Mouse (Mus musculus) G1E (cell line): ENCODE data around the gene Mrgprf. TPM values are rescaled to one million over a fixed set of nuclear protein-coding genes. Genes with fewer than 3 reads are reported as not detected.

Experiments
- ATAC-seq: 2 replicates; pipeline ENCODE4 v1.8.0; 2016; ENCODE audit warnings: mild to moderate bottlenecking; ENCODE audit not compliant: insufficient number of reproducible peaks, poor library complexity, low FRiP score, severe bottlenecking; ENCODE audit errors: extremely low read depth
- DNase-seq: peaks from one replicate; pipeline ENCODE4 v3.0.0; 2012; ENCODE audit warnings: low spot score
- H3K27me3 ChIP-seq: 2 replicates; pipeline ENCODE4 v1.6.1; 2012; ENCODE audit warnings: mild to moderate bottlenecking, low read length, inconsistent platforms; ENCODE audit not compliant: insufficient read depth
- H3K36me3 ChIP-seq: replicated peaks from 2 replicates; pipeline ENCODE3; 2012; ENCODE audit warnings: mild to moderate bottlenecking, inconsistent platforms
- H3K4me1 ChIP-seq: 2 replicates; pipeline ENCODE4 v1.6.1; 2012; ENCODE audit warnings: low read depth, low read length, inconsistent platforms, mixed read lengths; ENCODE audit not compliant: insufficient read depth
- H3K4me3 ChIP-seq: 2 replicates; pipeline ENCODE4 v1.5.1; 2012; ENCODE audit warnings: low read depth, mild to moderate bottlenecking, inconsistent platforms, low read length, moderate library complexity, mixed read lengths
- H3K9me3 ChIP-seq: replicated peaks from 2 replicates; pipeline ENCODE4 v1.6.1; 2012; ENCODE audit warnings: inconsistent platforms
- CTCF ChIP-seq: IDR thresholded peaks from 2 replicates; pipeline ENCODE4 v1.5.1; 2012; ENCODE audit warnings: low read depth, low read length, inconsistent platforms, mixed read lengths
- GATA1 ChIP-seq: IDR thresholded peaks from 2 replicates; pipeline ENCODE4 v1.6.1; 2012; ENCODE audit warnings: borderline replicate concordance, low read length, inconsistent platforms, mixed read lengths
- GATA2 ChIP-seq: IDR thresholded peaks from 2 replicates; pipeline ENCODE4 v1.6.1; 2012; ENCODE audit warnings: low read depth, low read length, inconsistent platforms, borderline replicate concordance
- POLR2AphosphoS5 ChIP-seq: IDR thresholded peaks from 2 replicates; pipeline ENCODE4 v1.6.1; 2012; ENCODE audit warnings: low read depth, low read length, inconsistent platforms; ENCODE audit not compliant: insufficient replicate concordance
- TAL1 ChIP-seq: conservative IDR thresholded peaks from 2 replicates; pipeline ENCODE4 v1.6.1; 2012; ENCODE audit warnings: low read depth, low read length, inconsistent platforms, mixed read lengths
- polyA plus RNA-seq: library from polyadenylated mRNA; stranded (reverse); fragments of >175 nt; gene quantifications from 2 replicates; pipeline ENCODE4 v1.2.3, GENCODE M21; 2012
- total RNA-seq, 2 experiments: library from RNA; stranded (forward) in 1 of 2; stranded (reverse) in 1 of 2; fragments of 200-1000 nt in 1 of 2; fragments of >200 nt in 1 of 2; fragmentation: Nextera tagmentation in 1 of 2; gene quantifications; 2 replicates each; pipeline ENCODE4 v1.2.3; 2014 to 2017

The Mrgprf gene
- total and polyA plus RNA-seq, 3 experiments, result 0.11 TPM; not detected in 2

DNA sequence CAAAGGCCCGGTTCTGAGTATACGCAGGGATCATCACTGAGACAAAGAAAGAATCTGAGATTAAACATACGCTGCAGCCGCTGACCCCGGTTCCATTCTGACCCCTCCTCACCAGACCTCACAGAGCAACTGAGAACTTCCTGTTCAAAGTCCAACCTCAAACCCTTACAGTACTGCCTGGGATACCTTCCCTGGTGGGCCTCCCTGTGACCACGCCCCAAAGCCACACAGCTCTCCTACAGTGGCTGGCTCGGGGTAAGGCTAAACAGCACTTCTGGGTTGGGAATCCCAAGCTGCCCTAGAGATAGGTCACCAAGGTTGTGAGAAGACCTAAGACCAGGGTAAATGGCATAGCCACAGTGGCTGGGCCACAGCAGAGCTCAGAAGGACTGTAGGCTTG is 31.7 kb upstream of the Mrgprf start:
- DNase-seq, result no peak
- no peaks in the 10 kb centered on the region for H3K27me3 ChIP-seq
- H3K4me1 ChIP-seq, result peaks cover 14% of the 10 kb centered on the region
- peaks cover 87% of the 10 kb centered on the region for H3K36me3 ChIP-seq
- H3K9me3 ChIP-seq, result no peaks in the 10 kb centered on the region
- H3K4me3 ChIP-seq, result no peak overlapping the region
- TF ChIP-seq TAL1 (no peak), GATA2 (no peak), POLR2AphosphoS5 (no peak), CTCF (no peak), GATA1 (no peak)
- ATAC-seq, result no peak

GRCm38 (mm10) chr7:145270955-145271354 is 29.7 kb upstream of the Mrgprf start:
- TF ChIP-seq GATA1 (no peak), TAL1 (no peak), POLR2AphosphoS5 (no peak), CTCF (no peak), GATA2 (no peak)
- H3K9me3 ChIP-seq, result no peaks in the 10 kb centered on the region
- no peak for ATAC-seq
- H3K36me3 ChIP-seq, result peaks cover 92% of the 10 kb centered on the region
- H3K4me3 ChIP-seq, result no peak overlapping the region
- DNase-seq, result no peak
- peaks cover 8% of the 10 kb centered on the region for H3K4me1 ChIP-seq
- H3K27me3 ChIP-seq, result no peaks in the 10 kb centered on the region

DNA sequence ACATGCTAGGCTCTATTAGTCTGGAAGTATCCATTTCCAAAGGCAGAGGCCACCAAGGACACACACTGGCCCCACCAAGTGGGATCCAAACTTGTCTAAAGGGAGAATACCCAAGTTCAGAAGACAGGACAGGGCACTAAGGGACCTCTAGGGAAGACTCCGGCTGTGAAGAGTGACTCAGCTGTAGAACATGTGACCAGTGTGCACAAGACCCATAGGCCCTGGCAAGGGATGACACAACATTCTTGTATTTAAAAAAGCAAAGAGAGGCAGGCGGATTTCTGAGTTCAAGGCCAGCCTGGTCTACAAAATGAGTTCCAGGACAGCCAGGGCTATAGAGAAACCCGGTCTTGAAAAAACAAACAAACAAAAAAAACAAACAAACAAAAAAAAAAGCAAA is 25.1 kb upstream of the Mrgprf start:
- no peak for ATAC-seq
- Histone ChIP-seq H3K4me3 (no peak overlapping the region), H3K27me3 (no peaks in the 10 kb centered on the region), H3K9me3 (no peaks in the 10 kb centered on the region), H3K4me1 (no peaks in the 10 kb centered on the region), H3K36me3 (peaks cover 93% of the 10 kb centered on the region)
- TF ChIP-seq TAL1, result no peak
- no peak for TF ChIP-seq CTCF
- TF ChIP-seq GATA2, result no peak
- TF ChIP-seq GATA1, result no peak
- no peak for TF ChIP-seq POLR2AphosphoS5
- DNase-seq, result no peak

DNA sequence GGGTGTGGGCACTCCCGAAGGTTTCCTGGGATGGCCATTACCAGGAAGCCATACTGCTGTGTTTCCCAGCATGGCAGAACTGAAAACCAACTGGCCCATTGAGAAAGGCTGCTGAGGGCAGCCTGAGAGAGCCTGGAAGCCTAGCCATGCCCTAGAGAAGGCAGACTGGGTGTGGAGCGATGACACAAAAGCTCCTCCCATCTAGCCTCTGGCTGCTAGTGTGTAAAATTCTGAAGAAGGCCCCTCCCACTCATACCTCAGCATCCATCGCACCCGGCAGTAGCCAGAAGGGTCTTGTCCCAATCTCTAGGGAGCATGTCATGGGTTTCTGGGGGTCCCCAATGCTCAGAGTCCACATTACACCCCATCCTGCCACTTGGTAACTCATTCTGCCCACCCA is 19.2 kb upstream of the Mrgprf start:
- ATAC-seq (no peak), DNase-seq (no peak)
- 0 out of 2 replicates have a peak, but pooled peaks cover 2% of the 10 kb centered on the region for H3K27me3 ChIP-seq
- peaks cover 40% of the 10 kb centered on the region for H3K36me3 ChIP-seq
- TF ChIP-seq GATA1 (no peak), TAL1 (no peak), POLR2AphosphoS5 (no peak), GATA2 (no peak), CTCF (no peak)
- H3K4me1 ChIP-seq, result peaks cover 26% of the 10 kb centered on the region
- no peak overlapping the region for H3K4me3 ChIP-seq
- H3K9me3 ChIP-seq, result no peaks in the 10 kb centered on the region

DNA sequence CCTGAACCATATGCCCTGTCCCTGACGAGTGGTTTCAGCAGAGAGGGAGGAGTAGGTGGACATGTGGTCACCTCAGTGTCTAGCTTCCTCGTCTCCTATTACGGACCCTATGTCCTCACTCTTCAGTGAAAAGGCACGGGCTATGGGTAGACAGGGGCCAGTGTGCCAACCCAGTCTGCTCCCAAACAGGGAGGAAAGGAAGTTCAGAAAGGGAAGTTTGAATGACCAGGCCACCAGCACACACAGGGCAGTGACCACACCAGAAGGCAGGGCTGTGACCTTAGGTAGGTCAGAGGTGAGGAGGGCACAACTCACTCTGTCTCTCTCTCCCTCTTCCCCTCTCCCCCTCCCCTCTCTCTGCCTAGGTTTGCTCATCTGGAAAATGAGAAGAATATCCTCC is 17.6 kb upstream of the Mrgprf start:
- peaks cover 26% of the 10 kb centered on the region for H3K4me1 ChIP-seq
- no peak for ATAC-seq

DNA sequence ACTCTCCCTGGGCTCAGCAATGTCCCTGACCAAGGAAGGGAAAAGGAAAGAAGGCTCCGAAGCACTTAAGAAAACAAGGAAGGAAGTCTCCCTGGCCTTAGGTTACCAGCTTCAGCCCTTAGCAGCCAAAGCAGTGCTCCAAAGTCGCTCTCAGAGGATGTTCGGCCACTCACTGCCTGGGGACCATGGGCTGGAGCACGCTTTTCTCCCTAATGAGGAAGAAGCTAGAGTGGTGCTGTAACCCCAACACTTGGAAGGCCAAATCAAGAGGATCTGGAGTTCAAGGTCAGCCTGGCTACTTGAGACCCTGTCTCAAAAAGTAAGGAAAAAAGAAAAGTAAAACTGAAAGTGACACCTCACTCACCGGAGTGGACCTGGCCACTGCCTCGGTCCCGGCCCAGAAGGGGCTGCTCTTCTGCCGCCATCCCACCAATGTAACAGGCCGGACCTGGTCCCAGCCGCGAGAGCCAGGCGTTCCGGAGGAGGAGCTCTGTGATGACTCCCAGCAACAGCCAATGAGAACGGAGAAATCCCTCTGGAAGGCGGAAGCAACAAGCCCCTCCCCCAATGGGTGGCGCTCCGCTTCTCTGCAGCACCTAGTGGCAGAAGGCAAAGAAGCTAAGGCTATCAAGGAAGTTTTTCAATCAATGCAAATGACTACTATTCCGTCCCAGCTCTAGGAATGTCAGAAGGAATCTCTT is 17.0 kb upstream of the Mrgprf start, which contains the start of gene Tpcn2:
Gene Tpcn2, minus strand, starts transcription at position 525 of the 701 bp plus-strand sequence.
- DNase-seq (peak; percentile 95), ATAC-seq (peak; percentile 99)
- peaks cover 26% of the 10 kb centered on the region for H3K4me1 ChIP-seq
- H3K9me3 ChIP-seq, result no peaks in the 10 kb centered on the region
- peaks cover 14% of the 10 kb centered on the region for H3K27me3 ChIP-seq
- TF ChIP-seq TAL1 (no peak), POLR2AphosphoS5 (no peak), GATA2 (no peak), CTCF (no peak), GATA1 (no peak)
- H3K36me3 ChIP-seq, result peaks cover 19% of the 10 kb centered on the region
- H3K4me3 ChIP-seq, result peak within 1 kb of the TSS; percentile 74

More for the DNA sequence above, 17.6 kb upstream of the Mrgprf start:
- Histone ChIP-seq H3K36me3 (peaks cover 25% of the 10 kb centered on the region), H3K9me3 (no peaks in the 10 kb centered on the region), H3K4me3 (peak overlapping the region; percentile 74), H3K27me3 (peaks cover 14% of the 10 kb centered on the region)
- DNase-seq, result no peak
- TF ChIP-seq GATA2, result no peak
- TF ChIP-seq GATA1, result no peak
- TF ChIP-seq TAL1, result no peak
- no peak for TF ChIP-seq POLR2AphosphoS5
- TF ChIP-seq CTCF, result no peak
